Mouse (Mus musculus) layer of hippocampus, adult 9-11 months (tissue): ENCODE results near the gene Popdc3.
"Not testable (repeated sequence)": the region's sequence is repeated elsewhere in the genome, so short reads cannot be mapped to it uniquely, and the experiment has no call there.

Experiments
- DNase-seq: peaks from one replicate; pipeline ENCODE4 v3.0.0; 2022

The Popdc3 gene

DNA sequence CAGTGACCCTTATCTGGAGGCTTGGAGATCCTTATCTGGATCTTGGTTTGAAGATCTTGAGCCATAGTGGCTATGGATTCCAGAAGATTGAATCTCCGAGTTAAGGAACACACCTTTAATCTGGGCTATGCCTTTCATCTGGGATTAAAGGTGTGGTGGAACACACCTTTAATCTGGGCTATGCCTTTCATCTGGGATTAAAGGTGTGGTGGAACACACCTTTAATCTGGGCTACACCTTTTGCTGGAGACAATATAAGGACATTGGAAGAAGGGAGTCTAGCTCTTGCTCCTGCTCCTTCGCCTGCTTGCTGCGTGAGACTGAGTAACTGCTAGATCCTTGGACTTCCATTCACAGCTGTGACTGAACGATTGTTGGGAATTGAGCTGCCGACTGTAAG lies at the start of gene Popdc3:
Gene Popdc3 (plus strand): TSS at position 301 of the 400 bp plus-strand sequence.
- DNase-seq = not testable (repeated sequence)

DNA sequence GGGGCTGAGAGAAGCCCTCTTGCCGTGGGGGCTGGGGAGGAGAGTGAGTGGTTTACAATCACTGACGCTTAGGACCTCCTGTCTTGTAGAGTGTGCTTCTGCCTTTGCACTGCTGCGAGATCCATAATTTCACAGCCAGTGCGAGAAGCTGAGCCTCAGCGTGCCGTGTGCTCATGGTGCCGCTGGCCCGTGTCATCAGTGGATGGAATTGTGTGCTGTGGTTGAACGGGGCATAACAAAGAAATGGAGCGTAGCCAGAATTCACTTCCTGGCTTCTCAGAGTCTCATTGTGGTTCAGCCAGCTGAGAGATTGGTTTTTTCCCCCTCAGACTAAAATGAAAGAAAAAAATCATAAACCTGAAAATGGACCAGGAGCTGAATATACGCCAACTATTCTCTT lies 48.8 kb upstream of the Popdc3 start:
- no peak for DNase-seq

DNA sequence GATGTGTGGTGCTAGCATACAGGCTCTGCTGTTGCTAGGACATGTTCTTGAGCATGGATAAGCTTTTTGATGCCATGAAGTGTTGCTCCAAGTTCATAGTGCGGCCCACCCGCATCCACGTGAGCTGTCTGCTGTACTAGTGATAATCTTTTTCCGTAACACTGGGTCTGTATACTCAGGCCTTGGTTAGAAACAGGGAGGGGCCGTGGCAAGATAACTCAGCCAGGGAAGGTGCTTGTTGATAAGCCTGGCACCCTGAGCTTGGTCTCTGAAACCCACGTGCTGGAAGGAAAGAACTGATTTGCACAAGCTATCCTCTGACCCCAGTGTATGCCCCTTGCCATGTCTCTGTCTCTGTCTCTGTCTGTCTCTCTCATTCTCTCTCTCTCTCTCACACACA lies 47.9 kb upstream of the Popdc3 start:
- no peak for DNase-seq

DNA sequence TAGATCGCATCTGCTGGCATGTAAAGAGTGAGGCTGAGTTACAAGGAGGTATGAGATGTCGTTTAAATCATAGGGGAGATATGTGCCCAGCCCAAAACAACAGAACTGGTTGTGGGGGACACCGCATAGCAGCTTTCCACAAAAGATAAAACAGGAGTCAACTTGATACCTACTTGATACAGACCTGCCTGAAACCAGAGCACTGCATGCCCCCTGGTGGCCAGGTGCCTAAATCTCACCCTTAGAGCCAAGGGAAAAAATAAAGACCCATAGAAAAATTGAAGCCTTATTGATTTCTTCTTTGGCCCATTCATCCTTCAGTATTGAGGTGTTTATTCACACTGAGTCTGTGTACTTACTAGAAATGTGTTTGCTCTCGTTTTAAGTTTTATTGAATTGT lies 45.5 kb upstream of the Popdc3 start:
- no peak for DNase-seq

DNA sequence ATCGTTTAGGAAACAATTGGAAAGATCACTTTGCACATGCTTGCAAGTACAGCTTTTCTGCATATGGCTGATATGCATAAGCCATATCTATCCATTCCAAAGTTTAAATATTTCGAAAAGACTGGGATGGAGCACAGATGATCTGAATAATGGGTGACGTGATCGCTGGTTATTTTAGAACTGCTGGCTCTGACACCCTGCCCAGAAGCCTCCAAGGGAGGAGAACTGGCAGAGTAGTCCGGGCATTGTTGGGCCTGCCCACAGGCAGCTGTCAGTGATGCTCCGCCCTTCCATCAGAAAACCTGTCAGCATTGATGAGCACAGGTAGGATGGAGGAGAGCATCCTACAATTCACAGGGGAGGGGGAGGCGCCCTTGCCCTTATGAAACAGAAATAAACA lies 41.1 kb upstream of the Popdc3 start:
- peak; percentile 69 for DNase-seq

DNA sequence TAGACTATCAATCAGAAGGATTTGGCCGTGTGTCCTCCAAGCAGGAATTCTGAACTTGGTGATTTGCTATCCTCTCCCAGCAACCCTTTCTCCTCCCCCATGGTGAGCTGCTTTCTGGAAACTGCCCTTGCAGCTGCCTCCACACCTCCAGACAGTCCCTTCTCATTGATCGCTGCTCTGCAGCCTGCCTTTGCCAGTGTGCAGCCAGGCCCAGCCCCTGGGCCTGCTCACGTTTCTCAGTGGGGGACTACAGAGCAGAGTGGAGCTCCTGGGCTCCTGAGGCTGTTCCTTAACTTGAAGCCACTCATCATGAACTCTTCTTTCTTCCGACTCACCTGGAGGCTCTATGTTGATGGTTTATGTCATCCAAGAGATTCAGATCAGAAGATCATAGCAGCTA lies 38.0 kb upstream of the Popdc3 start:
- DNase-seq = no peak

DNA sequence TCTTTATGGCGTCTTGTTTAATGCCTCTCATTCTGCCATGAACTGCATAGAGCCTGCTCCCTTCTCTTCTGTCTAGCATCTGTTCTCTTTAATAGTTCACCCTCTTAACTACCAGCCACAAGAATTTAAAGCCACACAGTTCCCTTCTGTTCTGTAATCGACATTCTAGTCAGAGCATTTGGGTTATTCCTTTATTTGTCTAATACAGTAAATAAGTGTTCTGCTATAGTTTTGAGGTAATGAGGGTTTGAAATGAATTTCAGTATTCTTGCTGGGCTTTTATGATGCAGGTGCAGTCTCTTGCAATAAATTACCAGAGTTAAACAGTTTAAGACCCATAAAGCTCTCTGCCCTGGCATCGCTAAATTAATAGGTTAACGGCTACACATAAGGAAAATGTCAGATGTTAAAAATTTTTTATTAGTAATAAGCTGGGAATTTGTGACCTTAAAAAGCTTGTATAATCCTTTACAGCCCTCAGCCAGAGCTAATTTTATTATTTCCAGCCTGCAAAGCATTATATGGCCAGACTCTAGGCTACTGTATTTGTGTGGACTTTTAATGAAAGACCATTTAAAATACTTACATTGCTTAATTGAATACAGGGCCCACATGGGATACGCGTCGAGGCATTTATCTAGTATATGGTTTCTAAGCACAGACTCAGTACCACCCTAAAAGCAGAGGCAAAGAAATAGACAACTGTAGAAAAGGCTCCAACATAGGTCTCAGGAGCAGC lies 37.3 kb upstream of the Popdc3 start:
- no peak for DNase-seq

DNA sequence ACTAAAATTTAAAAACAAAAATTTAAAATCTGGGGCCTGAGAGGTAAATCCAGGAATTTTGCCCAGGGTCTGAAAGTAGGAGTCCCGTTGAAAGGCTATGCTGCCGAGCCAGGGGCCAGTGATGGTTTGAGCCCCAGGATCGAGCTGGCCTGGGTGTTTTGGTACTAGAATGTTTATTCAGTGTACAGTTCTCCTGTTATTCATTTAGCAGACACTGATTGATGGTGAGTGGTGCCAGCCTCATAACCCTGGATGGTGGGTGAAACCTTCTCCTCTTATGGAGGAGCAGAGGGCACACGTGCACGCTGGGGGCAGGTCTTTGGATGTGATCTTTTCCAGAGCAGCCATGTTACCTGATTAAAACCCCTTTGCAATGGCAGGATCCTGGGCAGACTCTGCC lies 35.5 kb upstream of the Popdc3 start:
- DNase-seq = no peak

DNA sequence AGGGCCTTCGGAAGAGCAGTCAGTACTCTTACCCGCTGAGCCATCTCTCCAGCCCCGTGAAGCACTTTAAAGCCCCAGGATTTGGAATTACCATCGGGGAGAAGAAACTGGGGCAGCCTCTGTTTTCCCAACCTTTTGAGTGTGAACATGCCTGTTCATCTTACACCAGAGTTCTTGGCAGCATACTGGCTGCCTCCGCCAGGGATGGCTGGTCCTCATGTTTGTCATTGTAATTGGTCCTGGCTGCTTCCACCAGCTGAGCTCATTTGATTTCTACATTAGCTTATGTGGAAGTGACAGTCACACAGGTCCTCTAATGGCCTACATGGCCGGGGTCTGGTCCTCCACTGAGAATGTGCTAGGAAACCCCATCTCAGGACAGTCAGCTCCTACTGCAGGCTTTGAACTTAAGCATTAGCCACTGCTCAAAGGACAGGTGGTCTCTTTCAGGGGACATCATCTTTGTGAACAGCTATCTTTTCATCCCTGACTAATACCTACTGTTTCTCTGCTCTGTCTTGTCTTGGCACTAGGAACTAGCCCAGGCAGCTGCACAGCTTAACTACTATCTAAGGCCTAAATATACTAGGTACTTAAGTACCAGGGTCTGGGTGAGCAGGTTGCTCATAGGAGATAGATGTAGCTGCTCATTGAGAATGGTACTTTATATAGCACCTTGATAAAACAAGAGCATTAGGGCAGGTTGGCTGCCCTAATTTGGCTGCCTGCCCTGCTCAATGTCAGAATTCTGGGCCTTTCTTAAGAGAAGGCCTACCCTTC lies 33.7 kb upstream of the Popdc3 start:
- no peak for DNase-seq

DNA sequence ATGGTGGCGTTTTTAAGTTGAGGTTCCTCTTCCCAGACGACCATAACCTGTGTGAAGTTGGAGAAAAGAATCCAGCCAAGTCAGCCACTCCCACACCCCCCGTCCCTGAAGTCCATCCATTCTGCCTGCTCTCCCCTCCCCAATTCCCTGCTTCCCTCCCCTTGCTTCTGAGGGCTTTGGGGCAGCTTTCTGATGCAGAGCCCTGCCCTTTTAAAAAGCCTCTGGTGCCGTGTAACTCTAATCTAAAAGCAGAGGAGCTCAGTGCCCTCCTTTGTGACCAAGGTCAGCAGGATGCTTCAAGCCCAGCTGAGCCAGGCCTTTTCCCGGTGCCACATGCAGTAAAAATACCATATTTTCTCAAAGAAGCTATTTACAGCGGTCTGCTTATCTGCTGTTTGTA lies 31.1 kb upstream of the Popdc3 start:
- no peak for DNase-seq

DNA sequence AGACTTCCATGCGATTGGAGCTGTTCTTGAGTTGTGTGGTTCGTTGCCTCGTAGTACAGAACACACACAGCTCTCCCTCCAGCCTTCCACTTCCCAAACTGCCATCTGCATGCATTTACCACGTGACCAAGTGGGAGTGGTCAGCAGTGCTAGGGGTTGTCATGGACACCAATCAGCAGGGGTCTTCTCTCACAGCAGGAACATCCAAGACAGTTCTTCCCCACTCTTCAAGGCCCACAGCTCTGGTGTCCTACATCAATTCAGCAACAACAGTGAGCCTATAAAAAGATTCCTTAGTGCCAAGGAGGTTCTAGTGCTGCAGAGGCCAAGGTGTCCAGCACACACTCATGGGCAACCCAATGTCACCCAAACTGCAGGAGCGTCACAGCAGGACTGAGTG lies 26.8 kb upstream of the Popdc3 start:
- no peak for DNase-seq

DNA sequence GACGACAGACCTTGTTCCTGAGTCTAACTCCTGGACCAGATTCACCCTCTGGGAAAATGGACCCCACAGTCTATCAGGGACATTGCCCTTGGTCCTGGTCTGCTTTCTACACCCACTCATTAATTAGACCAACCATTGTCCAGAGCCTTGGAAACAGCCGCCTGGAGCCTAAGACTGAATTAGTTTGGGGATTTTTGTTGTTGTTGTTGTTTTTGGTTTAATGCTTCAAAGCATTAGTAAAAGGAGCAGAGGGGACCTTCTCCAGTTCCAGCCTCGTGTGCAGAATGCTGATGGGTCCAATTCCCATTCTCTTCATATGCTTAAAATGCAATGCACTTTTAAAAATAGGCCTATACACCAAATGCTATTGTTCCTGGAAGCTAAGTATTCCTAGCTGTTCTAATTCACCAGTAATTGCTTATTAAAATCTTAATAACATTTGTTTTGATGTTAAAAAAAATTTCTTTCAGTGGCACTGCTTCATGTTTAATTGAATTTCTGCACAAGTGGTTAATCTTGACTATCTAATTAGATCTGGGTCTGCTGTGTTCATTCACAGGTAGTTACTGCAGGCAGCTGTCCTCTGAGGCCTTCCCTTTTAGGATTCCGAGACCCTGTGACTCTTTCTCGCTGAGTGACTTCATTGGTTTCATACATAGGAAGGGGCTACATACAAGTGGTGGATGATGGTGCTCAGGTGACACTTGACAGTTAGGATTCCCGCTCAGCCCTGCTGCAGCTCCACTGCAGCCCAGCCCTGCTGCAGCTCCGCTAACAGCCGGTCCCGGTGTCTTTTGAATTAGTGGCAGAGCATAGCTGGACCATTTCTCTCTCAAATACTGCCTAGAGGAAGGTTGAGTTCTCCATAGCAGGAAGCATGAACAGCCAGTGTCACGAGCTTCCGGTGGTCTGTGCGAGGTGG lies 25.9 kb upstream of the Popdc3 start:
- DNase-seq = no peak

DNA sequence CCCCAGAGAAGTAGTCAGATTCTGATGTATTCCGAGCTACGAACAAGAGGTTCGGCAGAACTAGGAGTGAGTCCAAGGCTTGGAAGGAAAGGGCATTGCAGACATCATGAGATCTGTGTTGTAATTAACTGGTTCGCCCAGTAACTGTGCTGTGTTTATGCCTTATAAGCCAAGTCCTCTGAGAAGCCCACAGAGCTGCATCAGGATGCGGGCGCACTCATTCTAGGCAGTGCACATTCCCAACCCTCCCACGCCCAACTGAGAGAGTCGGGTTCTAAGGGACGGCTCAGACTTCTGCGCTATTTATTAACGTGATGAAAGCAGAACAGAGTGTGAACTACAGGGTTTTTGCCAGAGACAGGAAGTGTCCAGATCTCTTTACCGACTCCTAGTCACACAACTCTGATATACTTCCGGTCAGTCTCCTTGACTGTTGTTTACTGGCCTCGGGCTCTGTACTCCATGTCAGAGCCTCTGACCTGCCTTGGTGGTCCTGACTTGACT lies 23.3 kb upstream of the Popdc3 start:
- DNase-seq = peak; percentile 41

DNA sequence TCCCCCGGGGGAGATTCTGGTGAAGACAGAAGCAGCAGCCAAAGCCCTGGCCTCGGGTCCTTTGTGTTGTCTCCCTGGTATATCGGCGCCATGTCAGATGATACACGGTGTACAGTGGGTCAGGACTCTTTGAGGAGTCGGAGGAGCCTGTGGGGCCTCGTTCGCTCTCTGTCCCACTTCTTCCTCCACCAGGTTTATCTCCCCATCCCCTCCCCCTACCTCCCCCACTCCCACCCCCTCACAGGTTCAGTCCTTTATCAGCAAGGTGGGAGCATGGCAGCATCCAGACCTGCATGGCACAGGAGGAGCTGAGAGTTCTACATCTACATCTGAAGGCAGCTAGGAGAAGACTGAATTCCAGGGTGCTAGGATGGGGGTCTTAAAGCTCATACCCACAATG lies 12.0 kb upstream of the Popdc3 start:
- DNase-seq = no peak

DNA sequence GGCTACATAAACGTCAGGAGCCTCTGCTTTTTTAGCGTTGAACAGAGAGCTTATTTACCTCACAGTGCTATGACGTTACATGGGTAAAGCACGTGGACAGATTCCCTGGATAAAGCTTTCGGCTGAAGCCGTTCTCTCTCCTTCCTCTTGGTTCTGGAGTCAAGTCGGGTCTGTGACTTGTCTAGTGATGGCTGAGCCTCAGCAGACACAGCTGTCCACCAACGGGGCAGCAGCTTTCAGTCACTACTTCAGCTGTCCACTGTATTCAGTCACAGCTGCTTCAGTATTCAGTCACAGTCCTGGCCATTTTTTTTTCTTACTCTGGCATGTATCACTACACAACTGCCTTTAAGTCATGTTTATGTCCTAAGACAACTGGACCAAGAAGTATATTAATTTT lies 4.0 kb upstream of the Popdc3 start:
- no peak for DNase-seq

DNA sequence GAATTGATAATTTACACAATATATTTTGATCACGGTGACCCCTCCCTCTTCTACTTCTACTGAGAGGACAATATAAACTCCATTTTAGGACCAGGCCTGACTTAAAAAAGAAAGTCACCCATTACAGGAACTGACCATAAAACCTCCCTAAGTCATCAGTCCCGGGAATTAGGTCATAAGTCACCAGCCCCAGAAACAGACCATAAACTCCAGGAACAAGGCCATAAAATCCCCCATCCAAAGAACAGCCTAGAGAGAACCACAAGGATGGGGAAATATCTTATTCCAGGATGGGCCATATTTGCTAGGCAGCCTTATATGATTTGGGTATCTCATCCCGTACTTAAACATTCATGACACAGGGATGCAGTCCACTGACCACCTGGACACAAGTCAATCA lies 3.6 kb upstream of the Popdc3 start:
- DNase-seq = no peak

DNA sequence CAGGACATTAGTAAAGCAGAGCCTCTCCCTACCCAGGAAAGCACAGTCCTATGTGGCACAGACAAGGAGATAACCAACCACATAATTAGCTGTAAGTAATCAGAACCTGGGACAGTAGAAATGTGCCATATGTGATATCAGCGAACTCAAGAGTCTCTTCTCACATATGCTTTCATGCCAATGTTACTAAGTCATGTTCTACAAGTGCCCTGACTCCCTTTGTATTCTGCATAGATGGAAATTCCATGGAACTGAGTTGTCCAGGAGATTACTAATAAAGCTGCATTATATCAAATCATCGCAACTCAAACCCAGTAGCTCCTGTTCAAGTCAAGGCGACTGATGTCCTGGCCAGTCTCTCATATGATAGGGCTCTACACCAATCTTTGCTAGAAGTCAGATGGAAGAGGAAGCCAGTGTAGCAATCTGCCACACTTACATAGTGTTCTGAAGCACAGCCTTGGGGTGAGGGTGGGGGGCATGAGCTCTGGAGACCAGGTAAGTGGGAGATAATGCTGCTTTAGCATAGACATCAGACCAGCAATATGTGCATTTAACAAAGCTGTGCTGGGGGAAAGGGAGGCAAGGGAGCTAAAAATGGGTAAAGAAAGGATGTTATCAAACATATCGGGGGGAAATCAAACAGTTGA lies 2.9 kb downstream of the Popdc3 start:
- no peak for DNase-seq

DNA sequence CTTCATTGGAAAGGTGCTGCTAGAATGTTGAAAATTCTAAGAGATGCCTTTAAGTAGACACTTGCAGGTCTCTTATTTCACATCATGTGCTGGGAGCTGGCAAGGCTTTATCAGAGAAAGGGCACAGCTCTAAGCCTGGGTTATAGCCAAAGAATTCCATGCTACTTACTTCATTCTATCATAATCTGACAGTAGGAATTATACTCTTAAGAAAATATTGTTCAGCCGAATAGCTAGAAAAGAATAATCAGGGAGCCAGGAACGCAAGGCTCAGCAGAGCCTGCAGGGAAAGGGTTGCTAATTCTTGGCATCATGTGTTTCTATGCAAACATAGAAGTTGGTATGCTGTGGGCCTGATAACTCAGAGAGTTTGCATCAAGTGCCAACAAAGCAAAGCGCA lies 3.4 kb downstream of the Popdc3 start:
- DNase-seq = no peak

DNA sequence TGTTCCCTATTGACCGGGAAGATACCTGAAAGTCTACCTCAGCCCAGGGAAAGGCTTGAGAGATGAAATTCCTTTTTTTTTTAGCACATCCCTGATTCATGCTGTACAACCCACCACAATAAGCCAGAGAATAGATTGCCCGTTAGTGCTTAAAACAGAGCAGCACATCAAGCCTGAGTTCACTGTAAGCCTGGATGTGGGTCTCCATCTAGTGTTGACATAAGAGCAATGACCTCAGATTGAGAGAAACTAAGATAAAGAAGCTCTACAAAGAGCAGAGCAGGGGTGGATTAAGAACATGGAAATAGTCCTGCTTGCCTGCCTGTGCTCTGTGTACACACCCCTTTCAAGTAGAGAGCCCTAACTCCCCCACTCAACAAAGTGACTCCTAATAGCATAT lies 7.6 kb downstream of the Popdc3 start:
- no peak for DNase-seq

DNA sequence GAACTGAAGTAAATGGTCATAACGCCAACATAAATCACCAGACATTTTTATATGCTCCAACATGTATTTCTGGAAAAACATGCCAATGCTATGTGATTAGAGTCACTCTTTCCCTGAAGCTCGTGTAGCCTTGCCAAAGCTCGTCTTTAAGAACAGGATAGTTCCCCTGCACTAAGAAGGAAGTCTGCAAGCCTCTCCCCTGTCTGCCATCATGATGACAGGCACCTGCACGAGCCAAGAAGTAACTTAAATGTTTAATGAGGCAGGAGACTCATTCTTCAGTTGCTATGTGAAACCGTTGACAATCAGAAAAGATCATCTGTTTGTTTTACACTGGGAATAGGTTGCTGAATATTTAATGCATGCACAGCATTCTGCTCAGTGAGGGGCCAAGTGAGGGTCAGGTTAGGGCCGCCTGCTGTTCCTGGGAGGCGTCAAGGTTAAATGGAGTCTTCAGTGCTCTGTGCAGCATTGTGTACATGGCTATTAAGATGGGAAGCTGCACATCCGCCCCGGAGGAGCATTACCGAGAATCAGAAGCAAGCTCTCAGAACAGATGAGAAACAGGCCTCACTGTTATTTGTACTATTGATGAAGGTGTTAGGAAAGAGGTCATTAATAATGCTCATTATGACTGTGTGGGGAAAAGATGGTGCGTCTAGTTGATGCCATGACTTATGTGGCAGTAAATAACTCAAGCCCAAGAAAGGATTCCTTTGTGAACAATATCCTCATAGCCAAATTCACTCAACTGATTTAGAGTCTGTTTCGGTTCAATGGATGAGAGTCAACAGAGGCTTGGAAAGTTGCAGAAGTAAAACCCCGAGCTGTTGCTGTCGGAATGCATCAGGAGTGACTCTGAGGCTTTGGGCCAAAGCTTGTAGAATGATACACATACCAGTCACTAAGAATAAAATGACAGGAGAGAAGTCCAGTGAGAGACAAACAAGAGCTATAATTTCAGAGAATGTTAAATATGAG lies 15.7 kb downstream of the Popdc3 start:
- no peak for DNase-seq

DNA sequence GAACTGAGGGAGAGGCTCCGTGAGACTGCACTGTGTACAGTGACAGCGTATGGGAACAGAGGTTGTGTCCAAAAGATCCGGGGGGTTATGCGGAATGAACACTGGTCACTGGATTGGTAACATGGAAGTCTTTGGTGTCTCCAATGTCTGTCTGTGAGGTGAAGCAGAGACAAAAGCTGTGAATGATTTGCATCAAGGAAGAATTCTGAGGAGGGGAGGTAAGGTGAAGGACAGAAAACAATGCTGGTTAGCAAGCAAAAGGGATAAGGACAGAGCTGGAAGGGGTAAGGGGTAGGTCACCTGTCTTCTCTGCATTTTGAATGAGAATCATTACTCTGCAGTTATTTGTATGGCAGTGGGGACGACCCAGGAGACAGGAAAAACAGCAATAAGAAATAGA lies 16.6 kb downstream of the Popdc3 start:
- DNase-seq = no peak

DNA sequence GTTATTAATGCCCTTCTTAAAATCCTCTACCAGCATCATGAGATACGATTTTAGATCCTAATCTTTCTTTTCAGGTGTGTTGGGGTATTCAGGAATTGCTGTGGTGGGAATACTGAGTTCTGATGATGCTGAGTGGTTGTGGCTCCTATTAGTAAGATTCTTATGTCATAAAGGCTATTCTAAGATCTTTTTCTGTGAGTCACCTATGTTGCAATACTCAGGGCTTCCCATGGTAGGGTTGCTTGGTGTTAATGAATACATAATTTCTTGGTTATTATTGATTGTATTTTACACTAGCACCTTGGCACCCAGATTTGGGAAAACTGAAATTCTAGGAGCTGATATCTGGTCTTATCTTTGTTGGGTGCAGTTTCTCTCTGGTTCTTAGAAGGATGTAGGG lies 26.7 kb downstream of the Popdc3 start:
- DNase-seq = no peak
